Mouse (Mus musculus): Measurements from ENCODE around the gene Olfr1148. TPM values are rescaled to one million over a fixed set of nuclear protein-coding genes. Genes with fewer than 3 reads are reported as not detected.

The Olfr1148 gene
- total RNA-seq (2022) = not detected

GRCm38 (mm10) chr2:87830233-87830632, at the start of gene Olfr1148:
Gene Olfr1148, plus strand, starts transcription at chr2:87830533.
- DNase-seq (ENCODE audit: low spot score) = no peak

DNA sequence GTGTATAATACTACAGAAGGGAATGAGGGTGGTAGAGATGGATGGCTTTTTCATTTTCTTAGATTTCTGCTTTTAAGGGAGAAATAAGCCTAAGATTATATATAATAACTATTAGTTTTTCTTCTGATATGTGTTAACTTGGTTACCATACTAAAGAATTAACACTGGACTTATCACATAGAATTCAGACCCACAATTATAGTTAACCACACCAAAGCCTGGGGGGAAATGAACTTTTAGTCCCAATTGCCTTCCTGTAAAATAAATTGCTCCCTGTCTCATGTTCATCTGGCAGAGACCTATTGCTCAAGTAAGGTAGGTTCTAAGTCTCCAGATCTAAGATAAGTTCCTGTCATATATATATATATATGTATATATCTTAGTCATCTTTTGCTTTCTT, 30.0 kb upstream of the Olfr1148 start, which contains the start of gene Olfr1143:
TSS of gene Olfr1143 (plus strand) at position 301 of the 400 bp plus-strand sequence.
- no peak for DNase-seq (ENCODE audit: low spot score)

DNA sequence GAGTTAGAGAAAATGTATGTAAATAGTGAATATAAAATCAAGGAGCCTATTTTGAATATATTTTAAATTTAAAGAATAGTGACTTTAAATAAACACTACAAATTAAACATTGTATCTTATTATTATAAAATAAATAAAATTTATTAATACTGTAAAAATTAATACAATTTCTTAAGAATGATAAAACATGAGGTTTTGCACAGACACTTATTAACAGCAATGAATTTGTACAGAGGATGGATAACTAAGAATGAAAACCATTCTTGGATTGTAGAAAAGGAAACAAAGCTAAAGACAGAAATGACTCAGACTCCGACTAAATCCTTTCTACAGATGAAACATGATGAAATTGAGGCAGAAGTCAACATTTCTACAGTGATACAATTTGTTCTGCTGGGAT, 20.8 kb upstream of the Olfr1148 start, which contains the start of gene Olfr1145:
TSS of gene Olfr1145 (plus strand) at position 301 of the 400 bp plus-strand sequence.
- DNase-seq (ENCODE audit: low spot score) = no peak

DNA sequence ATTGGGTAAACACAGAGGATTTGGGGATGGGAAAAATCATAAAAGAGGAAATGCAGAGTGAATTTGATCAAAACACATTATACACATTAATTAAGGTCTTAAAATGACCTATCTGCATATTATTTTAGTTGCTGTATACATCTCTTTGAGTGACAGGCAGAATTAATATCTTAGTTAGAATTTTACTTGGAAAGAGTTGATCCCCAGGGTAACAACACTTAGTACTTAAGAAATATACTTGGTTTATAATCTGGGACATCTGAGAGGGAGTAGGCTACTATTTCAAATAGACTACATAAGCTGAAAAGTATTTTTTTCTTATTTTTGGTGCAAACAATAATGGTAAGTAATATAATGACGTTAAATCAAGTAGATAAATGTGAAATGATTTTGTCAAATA, 13.4 kb downstream of the Olfr1148 start, which contains the start of gene Olfr1150-ps1:
TSS of gene Olfr1150-ps1 (plus strand) at position 301 of the 400 bp plus-strand sequence.
- no peak for DNase-seq (ENCODE audit: low spot score)

DNA sequence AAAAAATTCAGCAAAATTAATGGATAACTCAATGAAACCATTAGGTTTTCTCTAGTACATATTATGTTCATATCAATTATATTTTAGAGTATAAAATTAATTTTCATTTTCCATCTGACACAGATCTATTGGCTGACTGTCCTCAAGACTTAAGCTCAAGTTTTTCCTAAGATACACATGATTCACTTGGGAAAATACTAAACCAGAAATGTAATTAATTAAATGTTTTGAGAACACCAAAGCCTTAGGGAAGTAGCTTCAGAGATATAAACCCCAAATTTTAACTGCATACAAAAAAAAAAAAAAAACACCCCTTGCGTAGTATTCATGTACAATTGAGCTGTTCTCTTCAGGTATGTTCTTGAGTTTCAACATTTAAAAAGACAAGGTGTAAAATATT, 25.2 kb downstream of the Olfr1148 start, which contains the start of gene Olfr1151:
TSS of gene Olfr1151 (plus strand) at position 301 of the 400 bp plus-strand sequence.
- no peak for DNase-seq (ENCODE audit: low spot score)

DNA sequence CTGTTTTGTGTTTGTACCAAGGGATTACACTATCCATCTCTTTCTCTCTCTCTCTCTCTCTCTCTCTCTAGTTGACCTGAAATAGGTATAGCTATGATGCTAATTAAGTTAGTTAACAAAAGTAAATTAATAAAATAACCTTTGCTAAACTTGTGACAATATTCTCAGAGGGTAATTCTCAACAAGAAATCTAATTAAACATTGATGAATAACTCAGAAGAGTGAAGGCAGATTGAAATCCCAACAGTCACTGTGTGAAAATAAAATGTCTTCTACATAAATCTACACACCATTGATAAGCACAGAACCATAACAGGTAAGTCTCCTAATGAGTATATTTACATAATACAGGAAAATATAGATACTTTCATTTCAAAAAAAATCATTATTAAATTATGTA, 35.9 kb downstream of the Olfr1148 start, which contains the start of gene Olfr1152:
TSS of gene Olfr1152 (plus strand) at position 301 of the 400 bp plus-strand sequence.
- no peak for DNase-seq (ENCODE audit: low spot score)

Other genes starting within 250 kb of the Olfr1148 start
- not detected for gene Olfr1130, start 224.3 kb upstream of the Olfr1148 start, total RNA-seq (2022)
- gene Olfr1131, start 203.4 kb upstream of the Olfr1148 start, total RNA-seq (2022) = not detected
- not detected for gene Olfr1132, start 193.0 kb upstream of the Olfr1148 start, total RNA-seq (2022)
- gene Olfr1133, start 183.2 kb upstream of the Olfr1148 start, total RNA-seq (2022) = not detected
- not detected for gene Olfr1134, start 172.1 kb upstream of the Olfr1148 start, total RNA-seq (2022)
- not detected for gene Olfr1135, start 156.9 kb upstream of the Olfr1148 start, total RNA-seq (2022)
- not detected for gene Olfr1136, start 136.6 kb upstream of the Olfr1148 start, total RNA-seq (2022)
- gene Olfr1137, start 117.4 kb upstream of the Olfr1148 start, total RNA-seq (2022) = not detected
- not detected for gene Olfr1138, start 90.6 kb upstream of the Olfr1148 start, total RNA-seq (2022)
- not detected for gene Olfr1140, start 86.8 kb upstream of the Olfr1148 start, total RNA-seq (2022)
- gene Olfr1141, start 76.5 kb upstream of the Olfr1148 start, total RNA-seq (2022) = not detected
- not detected for gene Olfr152, start 51.0 kb upstream of the Olfr1148 start, total RNA-seq (2022)
- not detected for gene Olfr1143, start 29.9 kb upstream of the Olfr1148 start, total RNA-seq (2022)
- not detected for gene Olfr1145, start 20.7 kb upstream of the Olfr1148 start, total RNA-seq (2022)
- not detected for gene Olfr1150-ps1, start 13.5 kb downstream of the Olfr1148 start, total RNA-seq (2022)
- not detected for gene Olfr1151, start 25.3 kb downstream of the Olfr1148 start, total RNA-seq (2022)
- gene Olfr1152, start 36.0 kb downstream of the Olfr1148 start, total RNA-seq (2022) = not detected
- gene Olfr1153, start 64.4 kb downstream of the Olfr1148 start, total RNA-seq (2022) = not detected
- gene Olfr1154, start 74.6 kb downstream of the Olfr1148 start, total RNA-seq (2022) = not detected
- not detected for gene Olfr1155, start 114.6 kb downstream of the Olfr1148 start, total RNA-seq (2022)
- gene Olfr1156, start 122.6 kb downstream of the Olfr1148 start, total RNA-seq (2022) = not detected
- not detected for gene Olfr1157, start 137.8 kb downstream of the Olfr1148 start, total RNA-seq (2022)
- not detected for gene Olfr74, start 144.1 kb downstream of the Olfr1148 start, total RNA-seq (2022)
- not detected for gene Olfr1158, start 159.6 kb downstream of the Olfr1148 start, total RNA-seq (2022)
- gene Olfr1160, start 177.7 kb downstream of the Olfr1148 start, total RNA-seq (2022) = not detected
- not detected for gene Olfr1161, start 192.2 kb downstream of the Olfr1148 start, total RNA-seq (2022)
- not detected for gene Olfr73, start 207.2 kb downstream of the Olfr1148 start, total RNA-seq (2022)
- not detected for gene Olfr1162, start 220.6 kb downstream of the Olfr1148 start, total RNA-seq (2022)
- gene Olfr1163, start 241.3 kb downstream of the Olfr1148 start, total RNA-seq (2022) = not detected